Mouse (Mus musculus) liver, embryonic 14.5 days (tissue): Measurements from ENCODE around the gene Nfkb1.

Source experiments
- CTCF ChIP-seq: IDR thresholded peaks from 2 replicates; pipeline ENCODE4 v1.5.1; 2016; ENCODE audit warnings: antibody characterized with exemption, low read depth, control low read depth
- EP300 ChIP-seq: IDR thresholded peaks from 2 replicates; pipeline ENCODE4 v1.6.1; 2016; ENCODE audit warnings: antibody characterized with exemption, low read depth

DNA sequence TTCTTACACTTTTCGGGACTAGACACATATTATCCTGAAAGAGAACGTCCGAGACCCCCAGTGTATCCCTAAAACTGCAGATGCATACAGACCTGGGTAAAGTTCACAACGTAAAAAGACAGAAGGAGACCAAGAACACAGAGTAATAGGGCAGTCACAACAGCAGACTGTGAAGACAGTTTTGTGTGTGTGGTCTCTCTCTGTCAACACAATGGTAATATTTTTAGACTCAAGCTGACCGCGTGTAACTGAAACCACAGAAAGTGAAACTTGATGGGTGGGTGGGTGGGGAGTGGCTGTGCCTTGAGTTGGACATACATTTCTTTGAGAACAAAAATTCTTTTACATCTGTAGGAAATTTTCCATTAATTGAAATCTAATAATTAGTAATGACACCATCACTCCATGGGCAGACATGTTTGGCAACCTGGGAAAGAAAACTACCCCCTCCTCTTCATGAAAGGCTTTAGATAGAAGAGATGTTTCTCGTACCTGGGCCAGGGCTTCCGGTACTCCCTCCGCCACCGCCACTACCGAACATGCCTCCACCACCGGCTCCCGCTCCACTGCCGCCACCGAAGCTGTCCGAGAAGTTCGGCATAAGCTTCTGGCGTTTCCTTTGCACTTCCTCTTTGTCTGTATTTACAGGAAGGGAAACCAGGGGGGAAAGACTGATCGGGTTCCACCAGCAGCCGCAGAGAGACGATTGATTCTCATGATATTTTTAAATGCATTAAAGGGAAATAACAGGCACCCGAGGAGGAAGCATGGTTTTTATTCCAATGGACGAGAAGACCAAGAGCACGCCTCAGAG, 83.5 kb downstream of the Nfkb1 start:
- TF ChIP-seq CTCF: no peak
- TF ChIP-seq EP300: no peak
